Comparison of ENCODE assay signal across 28 mouse cellular contexts in genomic region chr11:94574560-94574959, GRCm38 (mm10). TPM values are rescaled to one million over a fixed set of nuclear protein-coding genes. Genes with fewer than 3 reads are reported as not detected.
DNase-seq lines count a peak whose midpoint lies in the region; ATAC-seq and TF ChIP-seq lines count a peak whose summit lies in the region.
"Had no signal": no experiment of that assay in that cellular context is flagged by ENCODE, and none has a peak within 500 bp of the region (broad histone marks: within the 10 kb centered on the region; RNA-seq: fewer than 3 reads in every experiment).

No protein-coding gene starts in this region.

- TF ChIP-seq CTCF in left cerebral cortex, adult 2 months (IDR thresholded peaks at IDR 0.05): peak; percentile 56

- H3K27ac ChIP-seq in left cerebral cortex, adult 2 months: no peak overlapping the region
- no peak overlapping the region for H3K27ac ChIP-seq in ES-E14 (ENCODE audit: insufficient read depth, low read depth, low read length, poor library complexity, severe bottlenecking)
- H3K27ac ChIP-seq: embryonic facial prominence, embryonic 15.5 days; forebrain, embryonic 15.5 days; heart, embryonic 13.5 days; hindbrain, embryonic 14.5 days; kidney, embryonic 15.5 days; neural tube, embryonic 13.5 days; stomach, embryonic 15.5 days had no signal

- DNase-seq in CD4-positive, CD25-positive, alpha-beta regulatory T cell, adult 2 months (ENCODE audit: low read depth, low spot score): peak; percentile 21
- DNase-seq in left cerebral cortex, adult 2 months (ENCODE audit: extremely low spot score in 1 of 2, low spot score in 2 of 2): no peak
- DNase-seq in left cerebral cortex, adult 11 months (ENCODE audit: low spot score): no peak
- no peak for DNase-seq in ES-E14 (ENCODE audit: low read depth, low spot score)
- peak; percentile 37 for DNase-seq in naive thymus-derived CD4-positive, alpha-beta T cell, adult 2 months (ENCODE audit: low read depth)
- DNase-seq in spleen, postnatal 4 days (ENCODE audit: low spot score in 2 of 2): no peak
- DNase-seq in cerebellum, adult 18-20 months: no peak
- DNase-seq: adrenal gland, postnatal 25 days; cerebellum, adult 9-10 months; gastrocnemius, postnatal 10 days; heart, adult 18-20 months; heart, postnatal 36 days; kidney, postnatal 4 days; lung, adult 2 months; midbrain, embryonic 14.5 days; retina, postnatal 1 day; right cerebral cortex, postnatal 25 days; thymus, adult 18-20 months had no signal

- peaks cover 0 to 5% of the 10 kb centered on the region in 2 experiments; a peak in 1 of 4 replicates for H3K4me1 ChIP-seq in ES-E14 (ENCODE audit: control insufficient read depth in 2 of 2, insufficient read depth in 2 of 2, low read length in 2 of 2, poor library complexity in 1 of 2)
- H3K4me1 ChIP-seq: embryonic facial prominence, embryonic 15.5 days; forebrain, embryonic 15.5 days; stomach, embryonic 15.5 days had no signal

- H3K9me3 ChIP-seq in ES-E14 (ENCODE audit: control insufficient read depth, insufficient read depth, low read depth, low read length): no peaks in the 10 kb centered on the region
- H3K9me3 ChIP-seq: embryonic facial prominence, embryonic 15.5 days; forebrain, embryonic 15.5 days; heart, embryonic 13.5 days; kidney, embryonic 15.5 days; megakaryocyte, embryonic 14.5 days; neural tube, embryonic 13.5 days; stomach, embryonic 15.5 days had no signal

- intact Hi-C loops in left cerebral cortex, adult 2 months (cut with DNase I): no loop called here

- 0 out of 2 replicates have a peak overlapping the region, but pooled peaks have one; percentile 33 for H3K9ac ChIP-seq in ES-E14 (ENCODE audit: insufficient read depth, low read depth, low read length, poor library complexity, severe bottlenecking)
- H3K9ac ChIP-seq: embryonic facial prominence, embryonic 15.5 days; forebrain, embryonic 15.5 days; heart, embryonic 13.5 days; hindbrain, embryonic 14.5 days; kidney, embryonic 15.5 days; neural tube, embryonic 13.5 days; stomach, embryonic 15.5 days had no signal

- H3K4me3 ChIP-seq in left cerebral cortex, adult 2 months: no peak overlapping the region
- no peak overlapping the region for H3K4me3 ChIP-seq in ES-E14 (ENCODE audit: insufficient read depth in 1 of 2, low read depth in 1 of 2, low read length in 2 of 2, poor library complexity in 1 of 2, severe bottlenecking in 1 of 2)
- H3K4me3 ChIP-seq: embryonic facial prominence, embryonic 15.5 days; forebrain, embryonic 15.5 days; heart, embryonic 13.5 days; kidney, embryonic 15.5 days; megakaryocyte, embryonic 14.5 days; neural tube, embryonic 13.5 days; stomach, embryonic 15.5 days had no signal

- peaks cover 4% of the 10 kb centered on the region; the same call in 1 of the 2 replicates for H3K36me3 ChIP-seq in ES-E14 (ENCODE audit: control insufficient read depth, insufficient read depth, low read length, poor library complexity, severe bottlenecking)
- H3K36me3 ChIP-seq: forebrain, embryonic 15.5 days; neural tube, embryonic 13.5 days had no signal

- in situ Hi-C loops in ES-E14 (cut with MboI; ENCODE audit: low sequenced_read_pairs in 2 of 2, unreplicated experiment in 2 of 2): no loop called here

- ATAC-seq in CD4-positive, CD25-positive, alpha-beta regulatory T cell, adult 4 months: no peak
- ATAC-seq: forebrain, embryonic 15.5 days had no signal

TF ChIP-seq in ES-E14, 5 proteins besides CTCF, POLR2A, EP300 and RAD21:
- TF ChIP-seq ZC3H11A (IDR thresholded peaks at IDR 0.05; ENCODE audit: borderline replicate concordance, low read depth, low read length): no peak
- no peak for TF ChIP-seq MAFK (IDR thresholded peaks at IDR 0.05; ENCODE audit: insufficient read depth, low read depth, low read length)
TF ChIP-seq in ES-E14: peak in this region for 0.

RNA-seq across cellular contexts. Expression of gene Chad, which starts 9.7 kb away (rescaled TPM):
- polyA plus RNA-seq in CD4-positive, CD25-positive, alpha-beta regulatory T cell, adult 4 months (2017; shearing (Covaris generic)): under 1 TPM; 0.26 to 0.73 TPM
- total RNA-seq in left cerebral cortex, adult 2 months (2021): under 1 TPM; 0.33 to 0.34 TPM
- total RNA-seq in ES-E14 (2012; rRNA removed): 0.11 TPM in 1 of 2 replicates, not detected in the other
- total RNA-seq: adrenal gland, postnatal 25 days; common myeloid progenitor, adult 5-6 weeks had no signal
- polyA plus RNA-seq: midbrain, embryonic 14.5 days had no signal

RNA-seq across cellular contexts. Expression of gene Rsad1, which starts 25.5 kb away (rescaled TPM):
- 1 to 10 TPM in 1 of 2 experiments, under 1 TPM in 1; 0.78 to 1.7 TPM for polyA plus RNA-seq in CD4-positive, CD25-positive, alpha-beta regulatory T cell, adult 4 months (2017; shearing (Covaris generic))
- total RNA-seq in left cerebral cortex, adult 2 months (2021): 10 to 100 TPM; 12.8 to 15.0 TPM
- total RNA-seq in ES-E14 (2012; rRNA removed): 2.1 and 2.4 TPM in 2 replicates

RNA-seq across cellular contexts. Expression of gene Acsf2, which starts 27.1 kb away (rescaled TPM):
- polyA plus RNA-seq in CD4-positive, CD25-positive, alpha-beta regulatory T cell, adult 4 months (2017; shearing (Covaris generic)): 1 to 10 TPM; 1.6 to 2.3 TPM
- 10 to 100 TPM; 14.3 to 14.4 TPM for total RNA-seq in left cerebral cortex, adult 2 months (2021)
- total RNA-seq in ES-E14 (2012; rRNA removed): 5.9 and 7.4 TPM in 2 replicates

RNA-seq across cellular contexts. Expression of gene Mycbpap, which starts 53.0 kb away (rescaled TPM):
- polyA plus RNA-seq in CD4-positive, CD25-positive, alpha-beta regulatory T cell, adult 4 months (2017; shearing (Covaris generic)): not detected
- 1 to 10 TPM; 8.5 to 8.9 TPM for total RNA-seq in left cerebral cortex, adult 2 months (2021)
- 0.45 and 0.48 TPM in 2 replicates for total RNA-seq in ES-E14 (2012; rRNA removed)
- total RNA-seq: gastrocnemius, postnatal 10 days had no signal

RNA-seq across cellular contexts. Expression of gene Lrrc59, which starts 55.0 kb away (rescaled TPM):
- polyA plus RNA-seq in CD4-positive, CD25-positive, alpha-beta regulatory T cell, adult 4 months (2017; shearing (Covaris generic)): 1 to 10 TPM; 7.9 to 8.2 TPM
- 10 to 100 TPM; 90.1 to 93.1 TPM for total RNA-seq in left cerebral cortex, adult 2 months (2021)
- 215 and 282 TPM in 2 replicates for total RNA-seq in ES-E14 (2012; rRNA removed)

Comparison
In these comparisons a context has a peak if more than half of its experiments do, and no peak if none do; other contexts are left out.
1. DNase-seq: peak in CD4-positive, CD25-positive, alpha-beta regulatory T cell, adult 2 months (single experiment) and naive thymus-derived CD4-positive, alpha-beta T cell, adult 2 months (single experiment); none in left cerebral cortex, adult 2 months (0 of 2), left cerebral cortex, adult 11 months (single experiment), ES-E14 (single experiment), spleen, postnatal 4 days (0 of 2) and cerebellum, adult 18-20 months (0 of 2).